Mouse (Mus musculus) duodenum, adult 2 months (tissue): ENCODE results near the gene Serinc5. TPM values are rescaled to one million over a fixed set of nuclear protein-coding genes. Genes with fewer than 3 reads are reported as not detected.

ENCODE experiments used
- polyA plus RNA-seq: library from polyadenylated mRNA; depleted of rRNA; stranded (reverse); fragments of >200 nt; gene quantifications from 2 replicates; pipeline ENCODE4 v1.2.3, GENCODE M21; 2012; ENCODE audit warnings: low replicate concordance; rRNA removed

Gene Serinc5
- polyA plus RNA-seq = 9.1 and 9.8 TPM in 2 replicates

DNA sequence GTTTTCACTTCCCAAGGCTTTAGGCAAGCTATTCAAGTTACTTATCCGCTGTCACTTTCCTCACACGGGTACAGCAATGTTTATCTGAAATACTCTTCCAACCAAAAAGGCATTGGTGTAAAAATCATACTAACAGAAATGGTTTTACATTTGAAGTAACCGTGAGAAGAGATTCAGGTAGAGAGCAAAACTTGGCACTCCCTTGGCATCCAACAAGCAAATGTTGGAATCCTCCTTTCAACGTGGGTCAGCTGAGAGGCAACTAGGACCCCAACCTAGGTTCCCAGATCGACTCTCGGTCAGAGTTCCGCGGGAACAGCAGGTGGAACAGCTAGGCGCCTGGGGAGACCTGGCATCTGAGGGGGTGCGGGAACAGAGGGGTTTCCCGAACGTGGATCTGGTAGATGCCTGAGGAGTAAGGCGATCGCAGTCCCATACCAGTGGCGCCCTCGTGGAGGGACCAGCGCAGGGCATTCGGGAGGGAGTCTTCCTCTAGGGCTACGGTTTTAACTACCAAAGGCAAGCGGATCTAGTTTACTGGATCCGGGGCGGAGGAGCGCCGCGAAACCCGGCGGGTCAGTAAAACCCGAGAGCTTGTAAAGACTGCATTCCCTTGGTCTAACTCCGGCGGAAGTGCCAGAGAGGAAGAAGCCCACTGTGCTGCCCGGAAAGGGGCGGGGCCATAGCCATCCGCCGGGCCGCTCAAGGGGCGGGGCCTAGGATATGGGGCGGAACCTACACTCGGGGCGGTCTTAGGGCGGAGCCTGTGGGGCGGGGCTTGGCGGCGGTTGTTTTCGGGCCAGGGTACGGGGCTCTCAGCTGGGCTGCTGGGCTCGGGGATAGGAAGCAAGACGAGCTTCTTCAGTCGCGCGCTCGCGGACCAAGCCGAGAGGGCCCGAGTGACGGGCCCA is at the start of gene Serinc5:
Gene Serinc5 (plus strand): TSS at position 781 of the 911 bp plus-strand sequence.

DNA sequence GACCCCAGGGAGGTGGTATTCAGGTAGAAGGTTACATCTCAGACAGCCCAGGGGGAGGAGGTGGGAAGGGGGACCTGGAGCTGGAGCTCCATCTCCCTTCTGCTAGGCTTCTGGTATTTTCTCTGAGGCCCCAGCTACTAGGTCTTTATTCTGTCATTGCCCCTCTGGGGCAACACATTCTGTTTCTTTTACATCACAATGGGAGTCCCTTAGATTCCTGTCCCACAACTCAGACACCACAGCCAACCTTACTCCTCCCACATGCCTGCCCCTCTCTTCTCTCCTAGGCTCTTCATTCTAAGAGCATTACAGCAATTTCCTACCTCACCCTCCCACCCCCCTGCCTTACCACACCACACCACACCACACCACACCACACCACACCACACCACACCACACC is 34.8 kb upstream of the Serinc5 start, which contains the start of gene Spz1:
Gene Spz1 (minus strand): TSS at position 101 of the 400 bp plus-strand sequence.

Other genes starting within 250 kb of the Serinc5 start
- gene Ankrd34b, start 185.2 kb upstream of the Serinc5 start, polyA plus RNA-seq = not detected in 2 replicates
- gene Fam151b, start 127.1 kb upstream of the Serinc5 start, polyA plus RNA-seq = 0.79 and 1.0 TPM in 2 replicates
- 0.32 and 0.36 TPM in 2 replicates for gene Zfyve16, start 80.2 kb upstream of the Serinc5 start, polyA plus RNA-seq
- gene Spz1, start 34.9 kb upstream of the Serinc5 start, polyA plus RNA-seq = not detected in 2 replicates
- gene Thbs4, start 183.7 kb downstream of the Serinc5 start, polyA plus RNA-seq = 0.69 and 2.1 TPM in 2 replicates
- gene Mtx3, start 233.7 kb downstream of the Serinc5 start, polyA plus RNA-seq = 2.0 and 2.3 TPM in 2 replicates